Mouse (Mus musculus) ES-E14 (cell line): ENCODE measurements around the gene Nucb1. TPM values are rescaled to one million over a fixed set of nuclear protein-coding genes. Genes with fewer than 3 reads are reported as not detected.

Experiments
- DNase-seq: peaks from one replicate; pipeline ENCODE4 v3.0.0-alpha.2; 2013; ENCODE audit warnings: low read depth, low spot score
- H3K27ac ChIP-seq: 2 replicates; pipeline ENCODE4 v1.5.1; 2012; ENCODE audit warnings: low read depth, mild to moderate bottlenecking, low read length, moderate library complexity, mixed read lengths; ENCODE audit not compliant: poor library complexity, insufficient read depth, severe bottlenecking
- H3K36me3 ChIP-seq: 2 replicates; pipeline ENCODE4 v1.6.1; 2012; ENCODE audit warnings: mild to moderate bottlenecking, low read length, moderate library complexity, mixed read lengths; ENCODE audit not compliant: control insufficient read depth, poor library complexity, insufficient read depth, severe bottlenecking
- H3K4me1 ChIP-seq, 2 experiments: fragments of 150-350 bp in 1 of 2; sonication (generic) in 1 of 2; 2 replicates each; pipeline ENCODE4 v1.6.1; 2012; ENCODE audit warnings: low read length in 2 of 2, mild to moderate bottlenecking in 1 of 2, mixed read lengths in 1 of 2; ENCODE audit not compliant: control insufficient read depth in 2 of 2, insufficient read depth in 2 of 2, poor library complexity in 1 of 2
- H3K4me3 ChIP-seq, 2 experiments: fragments of 150-350 bp in 1 of 2; sonication (generic) in 1 of 2; 2 replicates each; pipeline ENCODE4 v1.5.1; 2012; ENCODE audit warnings: low read length in 2 of 2, low read depth in 1 of 2, mild to moderate bottlenecking in 1 of 2, mixed read lengths in 1 of 2; ENCODE audit not compliant: insufficient read depth in 1 of 2, poor library complexity in 1 of 2, severe bottlenecking in 1 of 2
- H3K9ac ChIP-seq: 2 replicates; pipeline ENCODE4 v1.6.1; 2012; ENCODE audit warnings: low read depth, mild to moderate bottlenecking, low read length, mixed read lengths; ENCODE audit not compliant: poor library complexity, insufficient read depth, severe bottlenecking
- H3K9me3 ChIP-seq: fragments of 150-350 bp; sonication (generic); 2 replicates; pipeline ENCODE4 v1.6.1; 2012; ENCODE audit warnings: low read depth, mild to moderate bottlenecking, low read length; ENCODE audit not compliant: control insufficient read depth, insufficient read depth
- CHD2 ChIP-seq: IDR thresholded peaks from 2 replicates; pipeline ENCODE4 v1.6.1; 2014; ENCODE audit warnings: mild to moderate bottlenecking, low read depth, low read length, inconsistent platforms
- HCFC1 ChIP-seq: IDR thresholded peaks from 2 replicates; pipeline ENCODE4 v1.6.1; 2012; ENCODE audit warnings: low read length, inconsistent platforms, borderline replicate concordance; ENCODE audit not compliant: insufficient read depth
- MAFK ChIP-seq: IDR thresholded peaks from 2 replicates; pipeline ENCODE4 v1.6.1; 2014; ENCODE audit warnings: mild to moderate bottlenecking, low read depth, low read length, inconsistent platforms; ENCODE audit not compliant: insufficient read depth
- ZC3H11A ChIP-seq: IDR thresholded peaks from 2 replicates; pipeline ENCODE4 v1.6.1; 2012; ENCODE audit warnings: low read depth, mild to moderate bottlenecking, inconsistent platforms, low read length, borderline replicate concordance
- ZNF384 ChIP-seq: IDR thresholded peaks from 2 replicates; pipeline ENCODE4 v1.6.1; 2012; ENCODE audit warnings: low read depth, low read length, inconsistent platforms
- in situ Hi-C, 2 experiments: fragments of 600-800 bp; cut with MboI; formaldehyde crosslinking; loops; one replicate each; pipeline ENCODE4 v1.15.1; 2025; ENCODE audit warnings: low sequenced_read_pairs in 2 of 2, inconsistent platforms in 1 of 2; ENCODE audit not compliant: unreplicated experiment in 2 of 2
- total RNA-seq: library from RNA; depleted of rRNA; stranded (reverse); fragments of 300-350 nt; gene quantifications from 2 replicates; pipeline ENCODE4 v1.2.3, GENCODE M21; 2012

The Nucb1 gene
- total RNA-seq, 1 experiment, result 131 TPM

DNA sequence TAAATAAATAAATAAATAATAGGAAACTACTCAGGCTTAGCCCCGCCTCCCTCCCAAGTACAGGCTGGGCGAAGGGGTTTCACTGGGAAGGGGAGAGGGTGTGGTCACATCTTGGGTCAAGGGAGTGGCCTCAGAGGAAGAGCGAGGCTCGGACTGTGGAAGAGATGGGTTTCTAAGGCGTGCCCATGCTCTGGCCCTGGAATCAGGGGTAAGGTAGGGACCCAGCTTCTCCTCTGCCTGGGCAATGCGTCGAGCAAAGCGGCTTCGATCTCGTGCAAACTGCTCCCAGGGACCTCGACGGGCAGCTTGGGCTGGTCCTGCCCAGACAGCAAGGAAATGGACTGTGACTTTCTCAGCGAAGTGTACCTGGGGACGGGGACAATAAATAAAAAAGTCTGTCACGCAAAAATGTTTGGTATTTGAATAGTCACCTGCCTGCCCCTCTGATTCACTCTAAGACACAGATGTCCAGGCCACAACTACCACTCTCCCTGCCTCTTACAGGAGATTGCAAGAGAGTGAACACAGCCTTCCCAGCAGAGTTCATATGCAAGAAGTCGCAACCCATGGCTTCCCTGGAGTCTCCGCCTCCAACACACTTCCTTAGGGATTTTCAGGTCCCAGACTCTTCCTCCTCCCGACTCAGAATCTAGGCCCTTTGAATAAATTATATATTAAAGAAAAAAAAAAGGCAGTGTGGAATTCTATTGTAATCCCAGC lies 12.9 kb upstream of the Nucb1 start:
- Histone ChIP-seq H3K4me1 (peaks cover 2 to 26% of the 10 kb centered on the region in 2 experiments; a peak in 2 of 4 replicates), H3K4me3 (peak overlapping the region; percentile 29 to 40), H3K36me3 (peaks cover 20% of the 10 kb centered on the region), H3K27ac (peak overlapping the region; percentile 18; the same call in 1 of the 2 replicates), H3K9me3 (no peaks in the 10 kb centered on the region), H3K9ac (peak overlapping the region; percentile 20; the same call in 1 of the 2 replicates)
- TF ChIP-seq MAFK, result no peak
- no peak for TF ChIP-seq ZC3H11A
- no peak for TF ChIP-seq CHD2
- TF ChIP-seq HCFC1, result no peak
- TF ChIP-seq ZNF384, result no peak
- in situ Hi-C loops, result no loop called here
- no peak for DNase-seq

DNA sequence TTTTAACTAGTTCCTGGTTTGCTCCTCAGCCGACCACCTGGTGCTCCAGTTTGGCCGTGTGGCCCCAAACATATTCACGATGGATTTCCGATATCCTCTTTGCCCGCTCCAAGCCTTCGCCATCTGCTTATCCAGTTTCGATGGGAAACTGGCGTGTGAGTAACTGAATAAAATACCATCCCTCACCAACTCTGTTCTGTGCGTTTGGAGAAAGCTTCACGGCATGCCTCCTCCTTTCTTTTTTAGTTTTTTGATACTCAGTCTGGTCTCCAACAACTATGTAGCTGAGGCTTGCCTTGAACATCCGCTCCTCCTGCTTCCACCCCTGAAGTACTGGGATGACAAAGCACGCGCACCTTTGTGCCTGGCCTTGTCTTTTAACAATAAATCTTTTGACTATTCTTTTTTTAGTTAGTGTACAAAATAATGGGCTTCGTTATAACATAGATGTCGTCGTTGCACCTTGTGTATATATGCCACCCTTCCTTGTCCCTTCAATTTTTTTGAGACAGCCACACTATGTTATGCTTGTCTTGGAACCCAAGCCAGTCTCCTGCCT lies 12.1 kb upstream of the Nucb1 start:
- peak overlapping the region; percentile 79; the same call in 1 of the 2 replicates for H3K9ac ChIP-seq
- H3K27ac ChIP-seq, result no peak overlapping the region
- H3K36me3 ChIP-seq, result peaks cover 20% of the 10 kb centered on the region
- in situ Hi-C loops, result no loop called here
- H3K4me3 ChIP-seq, result peak overlapping the region; percentile 69 to 82
- TF ChIP-seq ZNF384, result no peak
- TF ChIP-seq CHD2, result no peak
- H3K4me1 ChIP-seq, result peaks cover 2 to 29% of the 10 kb centered on the region in 2 experiments; a peak in 2 of 4 replicates
- no peaks in the 10 kb centered on the region for H3K9me3 ChIP-seq
- DNase-seq, result no peak

DNA sequence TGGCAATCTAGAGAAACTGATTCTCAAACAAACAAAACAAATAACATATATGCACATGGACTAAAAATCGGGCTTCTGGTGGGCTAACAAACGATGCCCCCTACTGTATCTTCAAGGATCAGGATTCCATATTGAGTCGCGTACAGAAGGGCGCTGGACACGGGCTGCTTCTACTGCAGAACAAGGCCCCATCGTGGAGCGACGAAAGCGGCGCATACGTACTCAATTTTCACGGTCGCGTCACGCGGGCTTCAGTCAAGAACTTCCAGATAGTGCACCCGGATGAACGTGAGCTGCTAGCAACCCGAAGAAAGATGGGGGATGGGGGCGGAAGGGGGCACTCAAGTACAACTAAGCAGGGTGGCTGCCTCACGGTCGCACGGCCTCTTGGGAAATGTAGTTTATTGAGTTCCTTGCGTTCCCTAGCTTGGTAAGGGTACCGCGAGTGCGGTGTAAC lies 11.6 kb upstream of the Nucb1 start:
- Histone ChIP-seq H3K27ac (no peak overlapping the region; the same call in 1 of the 2 replicates), H3K36me3 (peaks cover 20% of the 10 kb centered on the region), H3K9ac (peak overlapping the region; percentile 79), H3K9me3 (no peaks in the 10 kb centered on the region), H3K4me1 (peaks cover 2 to 29% of the 10 kb centered on the region in 2 experiments; a peak in 2 of 4 replicates), H3K4me3 (peak overlapping the region; percentile 69 to 82)
- TF ChIP-seq CHD2 (peak; percentile 70; the same call in 1 of the 2 replicates), ZC3H11A (no peak), HCFC1 (peak; percentile 94), MAFK (no peak), ZNF384 (no peak)
- no peak for DNase-seq
- in situ Hi-C loops, result no loop called here

DNA sequence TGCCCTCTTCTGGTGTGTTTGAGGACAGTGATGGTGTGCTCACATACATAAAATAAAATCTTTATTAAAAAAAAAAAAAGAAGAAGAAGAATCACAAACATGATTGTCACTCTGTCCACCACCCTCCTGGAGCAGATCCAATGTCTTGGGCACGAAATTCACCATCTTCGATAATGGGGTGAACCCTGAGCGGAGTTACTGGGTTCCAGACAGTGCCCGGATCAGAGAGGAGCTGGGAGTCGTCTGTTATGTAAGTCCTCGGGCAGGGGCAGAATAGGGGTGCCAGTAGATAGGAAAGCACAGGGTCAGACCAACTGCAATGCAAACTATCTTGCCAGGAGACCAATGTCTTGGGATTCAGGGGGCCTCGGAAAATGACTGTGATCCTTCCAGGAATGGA lies 10.4 kb upstream of the Nucb1 start:
- H3K9me3 ChIP-seq, result no peaks in the 10 kb centered on the region
- H3K27ac ChIP-seq, result no peak overlapping the region
- H3K36me3 ChIP-seq, result peaks cover 20% of the 10 kb centered on the region
- no peak overlapping the region for H3K4me3 ChIP-seq
- TF ChIP-seq MAFK (no peak), CHD2 (no peak), HCFC1 (no peak), ZC3H11A (no peak), ZNF384 (no peak)
- H3K9ac ChIP-seq, result no peak overlapping the region
- H3K4me1 ChIP-seq, result peaks cover 2 to 35% of the 10 kb centered on the region in 2 experiments; a peak in 3 of 4 replicates
- in situ Hi-C loops, result no loop called here
- no peak for DNase-seq
